Mouse (Mus musculus) bone marrow, adult 2 months (tissue): ENCODE data around the gene Ift81.

Experiments used
- CTCF ChIP-seq: fragments of 200-500 bp; IDR thresholded peaks from 2 replicates; pipeline ENCODE4 v1.5.1; 2011; ENCODE audit warnings: low read length, control low read depth; ENCODE audit not compliant: control insufficient read depth, insufficient read depth
- POLR2A ChIP-seq: fragments of 200-500 bp; IDR thresholded peaks from 2 replicates; pipeline ENCODE4 v1.6.1; 2011; ENCODE audit warnings: low read depth, mild to moderate bottlenecking, control low read depth, low read length, borderline replicate concordance; ENCODE audit not compliant: control insufficient read depth

- TF ChIP-seq CTCF: no peak
- no peak for TF ChIP-seq POLR2A
Observed at GRCm38 (mm10) chr5:122662501-122662900, 48.2 kb upstream of the Ift81 start.
